Mouse (Mus musculus) testis, adult 2 months (tissue): ENCODE measurements around the gene Ppp1cc.

Source experiments
- CTCF ChIP-seq: fragments of 200-500 bp; IDR thresholded peaks from 2 replicates; pipeline ENCODE4 v1.5.1; 2012; ENCODE audit warnings: low read depth, mild to moderate bottlenecking, inconsistent platforms, low read length, moderate library complexity; ENCODE audit not compliant: control insufficient read depth, insufficient read depth, insufficient replicate concordance
- POLR2A ChIP-seq: fragments of 200-500 bp; IDR thresholded peaks from 2 replicates; pipeline ENCODE4 v1.6.1; 2012; ENCODE audit warnings: low read depth, mild to moderate bottlenecking, inconsistent platforms, low read length, moderate library complexity; ENCODE audit not compliant: control insufficient read depth

DNA sequence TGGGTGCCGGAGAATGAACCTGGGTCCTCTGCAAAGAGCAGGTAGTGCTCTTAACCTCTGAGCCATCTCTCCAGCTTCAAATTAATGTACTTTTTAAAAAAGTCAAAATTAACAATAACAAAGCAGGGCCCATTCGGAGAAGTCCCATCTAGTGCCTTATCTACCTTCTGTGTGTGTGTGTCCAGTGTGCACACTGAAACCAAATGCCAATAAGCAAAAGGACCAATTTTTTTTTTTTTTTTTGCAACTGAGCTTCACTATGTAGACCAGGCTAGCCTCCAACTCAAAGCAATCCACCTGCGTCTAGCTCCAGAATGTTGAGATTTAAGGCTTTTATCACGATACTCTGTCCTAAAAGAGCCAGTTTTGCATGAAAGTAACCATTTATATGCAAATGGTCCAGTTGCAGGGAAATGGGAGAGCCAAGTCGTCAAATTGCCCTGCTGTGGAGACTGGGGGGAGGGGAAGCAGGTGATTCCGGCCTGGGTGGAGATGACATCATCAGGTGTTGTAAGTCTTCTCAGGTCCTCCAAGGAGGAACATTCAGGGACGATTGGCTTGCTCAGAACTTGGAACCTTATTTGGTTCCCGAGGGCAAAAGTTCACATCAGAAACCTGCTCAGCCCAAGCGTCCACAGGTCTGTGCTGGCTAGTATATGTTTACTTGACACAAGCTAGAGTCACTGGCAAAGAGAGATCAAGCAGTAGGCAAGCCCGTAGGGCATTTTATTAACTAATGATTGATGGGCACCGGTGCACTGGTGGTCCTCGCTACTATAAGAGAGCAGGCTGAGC lies 33.4 kb downstream of the Ppp1cc start:
- TF ChIP-seq CTCF = no peak
- TF ChIP-seq POLR2A = no peak
